Mouse (Mus musculus): ENCODE measurements around the gene Gm10715. TPM values are rescaled to one million over a fixed set of nuclear protein-coding genes. Genes with fewer than 3 reads are reported as not detected.
"Not testable (repeated sequence)": the region's sequence is repeated elsewhere in the genome, so short reads cannot be mapped to it uniquely, and the experiment has no call there.

Gm10715 gene
- total and polyA plus RNA-seq, 3 experiments, result 13.9 TPM; not detected in 2

DNA sequence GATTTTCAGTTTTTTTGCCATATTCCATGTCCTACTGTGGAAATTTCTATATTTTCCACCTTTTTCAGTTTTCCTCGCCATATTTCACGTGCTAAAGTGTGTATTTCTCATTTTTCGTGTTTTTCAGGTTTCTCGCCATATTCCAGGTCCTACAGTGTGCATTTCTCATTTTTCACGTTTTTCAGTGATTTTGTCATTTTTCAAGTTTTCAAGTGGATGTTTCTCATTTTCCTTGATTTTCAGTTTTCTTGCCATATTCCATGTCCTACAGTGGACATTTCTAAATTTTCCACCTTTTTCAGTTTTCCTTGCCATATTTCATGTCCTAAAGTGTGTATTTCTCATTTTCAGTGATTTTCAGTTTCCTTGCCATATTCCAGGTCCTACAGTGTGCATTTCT, 10.5 kb upstream of the Gm10715 start:
- not testable (repeated sequence) for H3K9me3 ChIP-seq (replicated peaks); H3K27me3 ChIP-seq (ENCODE audit: insufficient read depth, low read length); H3K36me3 ChIP-seq (replicated peaks); H3K4me1 ChIP-seq (ENCODE audit: insufficient read depth, low read depth, low read length); H3K4me3 ChIP-seq (ENCODE audit: low read depth, low read length); DNase-seq (ENCODE audit: low spot score); ATAC-seq (ENCODE audit: extremely low read depth, insufficient number of reproducible peaks, low FRiP score, poor library complexity, severe bottlenecking)

- not testable (repeated sequence) for ATAC-seq (ENCODE audit: extremely low read depth, insufficient number of reproducible peaks, low FRiP score, poor library complexity, severe bottlenecking); H3K4me1 ChIP-seq (ENCODE audit: insufficient read depth, low read depth, low read length); H3K36me3 ChIP-seq (replicated peaks); H3K4me3 ChIP-seq (ENCODE audit: low read depth, low read length); H3K9me3 ChIP-seq (replicated peaks); DNase-seq (ENCODE audit: low spot score); H3K27me3 ChIP-seq (ENCODE audit: insufficient read depth, low read length)
These were observed 9.9 kb upstream of the Gm10715 start for GRCm38 (mm10) chr9:3026741-3027140.

DNA sequence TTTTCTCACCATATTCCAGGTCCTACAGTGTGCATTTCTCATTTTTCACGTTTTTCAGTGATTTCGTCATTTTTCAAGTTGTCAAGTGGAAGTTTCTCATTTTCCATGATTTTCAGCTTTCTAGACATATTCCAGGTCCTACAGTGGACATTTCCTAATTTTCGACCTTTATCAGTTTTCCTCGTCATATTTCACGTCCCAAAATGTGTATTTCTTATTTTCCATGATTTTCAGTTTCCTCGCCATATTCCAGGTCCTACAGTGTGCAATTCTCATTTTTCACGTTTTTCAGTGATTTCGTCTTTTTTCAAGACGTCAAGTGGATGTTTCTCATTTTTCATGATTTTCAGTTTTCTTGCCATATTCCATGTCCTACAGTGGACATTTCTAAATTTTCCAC, 9.5 kb upstream of the Gm10715 start:
- not testable (repeated sequence) for H3K27me3 ChIP-seq (ENCODE audit: insufficient read depth, low read length); H3K4me3 ChIP-seq (ENCODE audit: low read depth, low read length); DNase-seq (ENCODE audit: low spot score); H3K4me1 ChIP-seq (ENCODE audit: insufficient read depth, low read depth, low read length); H3K36me3 ChIP-seq (replicated peaks); H3K9me3 ChIP-seq (replicated peaks)
- 0 out of 2 replicates have a peak, but pooled peaks have one; percentile 5 for ATAC-seq (ENCODE audit: extremely low read depth, insufficient number of reproducible peaks, low FRiP score, poor library complexity, severe bottlenecking)

GRCm38 (mm10) chr9:3029276-3030000, 7.2 kb upstream of the Gm10715 start:
- H3K36me3 ChIP-seq (replicated peaks); H3K9me3 ChIP-seq (replicated peaks); H3K4me3 ChIP-seq (ENCODE audit: low read depth, low read length); H3K4me1 ChIP-seq (ENCODE audit: insufficient read depth, low read depth, low read length); ATAC-seq (ENCODE audit: extremely low read depth, insufficient number of reproducible peaks, low FRiP score, poor library complexity, severe bottlenecking); DNase-seq (ENCODE audit: low spot score); H3K27me3 ChIP-seq (ENCODE audit: insufficient read depth, low read length): not testable (repeated sequence)
- 0 out of 2 replicates have a peak, but pooled peaks have one; percentile 4 for TF ChIP-seq TAL1 (conservative IDR thresholded peaks at IDR 0.05; ENCODE audit: low read depth, low read length)

DNA sequence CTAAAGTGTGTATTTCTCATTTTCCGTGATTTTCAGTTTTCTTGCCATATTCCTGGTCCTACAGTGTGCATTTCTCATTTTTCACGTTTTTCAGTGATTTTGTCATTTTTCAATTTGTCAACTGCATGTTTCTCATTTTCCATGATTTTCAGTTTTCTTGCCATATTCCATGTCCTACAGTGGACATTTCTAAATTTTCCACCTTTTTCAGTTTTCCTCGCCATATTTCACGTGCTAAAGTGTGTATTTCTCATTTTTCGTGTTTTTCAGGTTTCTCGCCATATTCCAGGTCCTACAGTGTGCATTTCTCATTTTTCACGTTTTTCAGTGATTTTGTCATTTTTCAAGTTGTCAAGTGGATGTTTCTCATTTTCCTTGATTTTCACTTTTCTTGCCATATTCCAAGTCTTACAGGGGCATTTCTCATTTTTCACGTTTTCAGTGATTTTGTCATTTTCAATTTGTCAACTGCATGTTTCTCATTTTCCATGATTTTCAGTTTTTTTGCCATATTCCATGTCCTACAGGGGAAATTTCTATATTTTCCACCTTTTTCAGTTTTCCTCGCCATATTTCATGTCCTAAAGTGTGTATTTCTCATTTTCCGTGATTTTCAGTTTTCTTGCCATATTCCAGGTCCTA, 5.9 kb upstream of the Gm10715 start:
- H3K4me3 ChIP-seq (ENCODE audit: low read depth, low read length); H3K4me1 ChIP-seq (ENCODE audit: insufficient read depth, low read depth, low read length); ATAC-seq (ENCODE audit: extremely low read depth, insufficient number of reproducible peaks, low FRiP score, poor library complexity, severe bottlenecking); H3K9me3 ChIP-seq (replicated peaks); H3K36me3 ChIP-seq (replicated peaks); DNase-seq (ENCODE audit: low spot score); H3K27me3 ChIP-seq (ENCODE audit: insufficient read depth, low read length): not testable (repeated sequence)

GRCm38 (mm10) chr9:3034299-3034698, 2.4 kb upstream of the Gm10715 start, which contains the start of gene Gm17535:
TSS of gene Gm17535 (plus strand) at chr9:3034599.
- H3K27me3 ChIP-seq (ENCODE audit: insufficient read depth, low read length); H3K36me3 ChIP-seq (replicated peaks); ATAC-seq (ENCODE audit: extremely low read depth, insufficient number of reproducible peaks, low FRiP score, poor library complexity, severe bottlenecking); H3K9me3 ChIP-seq (replicated peaks); H3K4me3 ChIP-seq (ENCODE audit: low read depth, low read length); DNase-seq (ENCODE audit: low spot score); H3K4me1 ChIP-seq (ENCODE audit: insufficient read depth, low read depth, low read length): not testable (repeated sequence)

GRCm38 (mm10) chr9:3038161-3038560, 1.5 kb downstream of the Gm10715 start:
- not testable (repeated sequence) for ATAC-seq (ENCODE audit: extremely low read depth, insufficient number of reproducible peaks, low FRiP score, poor library complexity, severe bottlenecking); H3K9me3 ChIP-seq (replicated peaks); H3K4me1 ChIP-seq (ENCODE audit: insufficient read depth, low read depth, low read length); H3K36me3 ChIP-seq (replicated peaks); H3K27me3 ChIP-seq (ENCODE audit: insufficient read depth, low read length); DNase-seq (ENCODE audit: low spot score); H3K4me3 ChIP-seq (ENCODE audit: low read depth, low read length)

Other genes starting within 250 kb of the Gm10715 start
- not detected in 2 replicates for gene Gm10722, start 36.0 kb upstream of the Gm10715 start, total RNA-seq (2014; fragmentation: Nextera tagmentation)
- 8.1 and 13.8 TPM in 2 replicates for gene Gm10722, start 36.0 kb upstream of the Gm10715 start, total RNA-seq (2017)
- 0.09 TPM in 1 of 2 replicates, not detected in the other for gene Gm10722, start 36.0 kb upstream of the Gm10715 start, polyA plus RNA-seq (2012)
- gene Gm11168, start 33.5 kb upstream of the Gm10715 start, total RNA-seq (2014; fragmentation: Nextera tagmentation), result 1.9 and 3.6 TPM in 2 replicates
- 12.4 and 16.0 TPM in 2 replicates for gene Gm11168, start 33.5 kb upstream of the Gm10715 start, total RNA-seq (2017)
- 0.12 TPM in 1 of 2 replicates, not detected in the other for gene Gm11168, start 33.5 kb upstream of the Gm10715 start, polyA plus RNA-seq (2012)
- gene Gm10721, start 23.7 kb upstream of the Gm10715 start, total RNA-seq (2014; fragmentation: Nextera tagmentation), result not detected in 2 replicates
- gene Gm10721, start 23.7 kb upstream of the Gm10715 start, total RNA-seq (2017), result 17.5 and 19.1 TPM in 2 replicates
- gene Gm10721, start 23.7 kb upstream of the Gm10715 start, polyA plus RNA-seq (2012), result 0.11 TPM in 2 replicates
- not detected in 2 replicates for gene Gm10720, start 21.2 kb upstream of the Gm10715 start, total RNA-seq (2014; fragmentation: Nextera tagmentation)
- gene Gm10720, start 21.2 kb upstream of the Gm10715 start, total RNA-seq (2017), result 5.0 and 7.5 TPM in 2 replicates
- gene Gm10720, start 21.2 kb upstream of the Gm10715 start, polyA plus RNA-seq (2012), result not detected in 2 replicates
- 3.2 TPM in 1 of 2 replicates, not detected in the other for gene Gm10719, start 19.5 kb upstream of the Gm10715 start, total RNA-seq (2014; fragmentation: Nextera tagmentation)
- gene Gm10719, start 19.5 kb upstream of the Gm10715 start, total RNA-seq (2017), result 106 and 146 TPM in 2 replicates
- 0.38 and 1.0 TPM in 2 replicates for gene Gm10719, start 19.5 kb upstream of the Gm10715 start, polyA plus RNA-seq (2012)
- not detected in 2 replicates for gene Gm10718, start 13.3 kb upstream of the Gm10715 start, total RNA-seq (2014; fragmentation: Nextera tagmentation)
- gene Gm10718, start 13.3 kb upstream of the Gm10715 start, total RNA-seq (2017), result 46.0 and 52.3 TPM in 2 replicates
- 1.3 and 2.6 TPM in 2 replicates for gene Gm10718, start 13.3 kb upstream of the Gm10715 start, polyA plus RNA-seq (2012)
- gene Gm10717, start 11.5 kb upstream of the Gm10715 start, total RNA-seq (2014; fragmentation: Nextera tagmentation), result 1.4 TPM in 1 of 2 replicates, not detected in the other
- gene Gm10717, start 11.5 kb upstream of the Gm10715 start, total RNA-seq (2017), result 51.8 and 65.5 TPM in 2 replicates
- 0.14 and 0.45 TPM in 2 replicates for gene Gm10717, start 11.5 kb upstream of the Gm10715 start, polyA plus RNA-seq (2012)
- gene Gm17535, start 2.3 kb upstream of the Gm10715 start, total RNA-seq (2014; fragmentation: Nextera tagmentation), result not detected in 2 replicates
- gene Gm17535, start 2.3 kb upstream of the Gm10715 start, total RNA-seq (2017), result 6.6 and 8.5 TPM in 2 replicates
- gene Gm17535, start 2.3 kb upstream of the Gm10715 start, polyA plus RNA-seq (2012), result 0.09 TPM in 1 of 2 replicates, not detected in the other